Mouse (Mus musculus): ENCODE results near the gene Map2k5.

DNA sequence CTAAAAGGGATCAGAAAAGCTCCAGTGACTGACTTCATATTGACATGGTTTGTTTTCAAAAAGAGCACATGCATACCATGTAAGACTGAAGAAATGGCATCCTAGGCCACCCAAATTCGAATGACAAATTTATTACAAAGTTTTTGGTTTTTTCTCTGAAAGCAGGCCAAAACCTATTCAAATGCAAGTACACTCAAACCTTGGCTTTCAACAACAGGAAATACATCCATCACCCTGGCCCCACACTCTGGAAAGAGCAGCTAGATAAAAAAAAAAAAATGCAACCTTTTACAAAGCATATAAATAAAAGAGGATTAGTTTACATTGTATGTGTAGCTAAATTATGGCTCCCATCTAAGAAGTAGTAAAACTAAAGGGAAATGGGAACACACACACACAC lies 114.5 kb downstream of the Map2k5 start:
- TF ChIP-seq CTCF (IDR thresholded peaks at IDR 0.05; ENCODE audit: low read depth, low read length) (no peak), POLR2A (IDR thresholded peaks at IDR 0.05; ENCODE audit: borderline replicate concordance, low read depth, low read length) (no peak)

Measured in bone marrow macrophage, adult 2 months (primary cell).